Mouse (Mus musculus) spleen, adult 2 months (tissue): ENCODE measurements around the gene Sec13.
A peak's percentile ranks its signal among the peaks of the same experiment; 100 is the strongest.

Experiments
- CTCF ChIP-seq: fragments of 200-500 bp; IDR thresholded peaks from 2 replicates; pipeline ENCODE4 v1.5.1; 2011; ENCODE audit warnings: mild to moderate bottlenecking, inconsistent platforms; ENCODE audit not compliant: insufficient read depth, insufficient read length, insufficient replicate concordance; ENCODE audit errors: extremely low read depth
- POLR2A ChIP-seq: fragments of 200-500 bp; IDR thresholded peaks from 2 replicates; pipeline ENCODE4 v1.6.1; 2011; ENCODE audit warnings: low read depth, low read length, inconsistent platforms

DNA sequence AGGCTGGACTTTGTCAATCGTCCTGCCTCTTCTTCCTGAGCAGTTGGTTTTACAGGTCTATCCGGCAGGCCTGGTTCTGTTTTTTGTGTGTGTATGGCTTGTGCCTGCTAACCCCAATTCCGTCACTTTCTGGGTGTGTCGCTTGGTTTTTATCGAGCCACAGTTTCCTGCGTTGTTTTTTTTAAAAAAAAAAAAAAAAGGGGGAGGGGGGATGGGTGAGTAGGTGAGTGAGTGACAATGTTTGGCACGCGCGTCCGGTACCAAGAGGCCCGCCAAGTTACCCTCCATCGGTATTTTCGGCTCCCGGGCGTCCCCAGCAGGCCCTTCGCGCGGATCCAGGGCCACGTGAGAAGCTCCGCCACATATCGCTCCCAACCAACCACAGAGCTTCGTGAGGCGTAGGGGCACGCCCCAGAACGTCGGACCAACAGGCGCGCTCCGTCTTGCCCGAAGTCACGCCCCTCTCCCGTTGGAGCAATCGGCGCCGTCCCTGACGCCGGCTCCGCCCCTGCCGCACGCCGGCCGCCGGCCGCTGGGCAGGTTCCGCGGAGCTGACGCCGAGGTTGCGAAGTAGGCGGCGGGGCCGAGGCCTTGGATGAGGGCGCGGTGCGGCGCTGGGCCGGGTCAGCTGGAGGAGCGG is 43.8 kb downstream of the Sec13 start, which contains the start of gene Tatdn2:
- TF ChIP-seq CTCF: no peak
- peak; percentile 86 for TF ChIP-seq POLR2A
